25 mouse cellular contexts compared by ENCODE assay signal in the genomic region with DNA sequence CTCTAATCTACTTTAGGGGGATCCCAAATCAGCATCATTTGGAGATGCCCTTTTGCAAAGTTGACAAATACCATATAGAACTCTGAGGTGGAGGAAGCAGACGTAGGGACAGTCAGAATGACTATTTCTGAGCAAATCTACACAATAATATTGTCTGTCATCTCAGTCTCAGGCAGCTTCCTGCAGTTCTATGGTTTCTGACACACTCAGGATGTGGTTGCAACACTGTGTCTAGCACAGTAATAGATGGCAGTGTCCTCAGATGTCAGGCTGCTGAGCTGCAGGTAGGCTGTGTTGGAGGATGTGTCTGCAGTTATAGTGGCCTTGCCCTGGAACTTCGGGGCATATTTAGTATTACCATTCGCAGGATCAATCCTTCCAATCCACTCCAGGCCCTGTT.
A peak's percentile ranks its signal among the peaks of the same experiment; 100 is the strongest.
DNase-seq lines count a peak whose midpoint lies in the region; ATAC-seq and TF ChIP-seq lines count a peak whose summit lies in the region.
"Had no signal": no experiment of that assay in that cellular context is flagged by ENCODE, and none has a peak within 500 bp of the region (broad histone marks: within the 10 kb centered on the region; RNA-seq: fewer than 3 reads in every experiment).

No protein-coding gene starts in this region.

- WGBS in lung, postnatal 0 days = 52% methylated on average over 3 of the region's 3 CpGs
- WGBS in midbrain, embryonic 11.5 days = 74% methylated on average over 3 of the region's 3 CpGs

- H3K27ac ChIP-seq in lung, postnatal 0 days (ENCODE audit: low read length) = no peak overlapping the region
- H3K27ac ChIP-seq in midbrain, embryonic 11.5 days (ENCODE audit: low read depth, low read length) = no peak overlapping the region
- H3K27ac ChIP-seq: embryonic facial prominence, embryonic 12.5 days; forebrain, embryonic 13.5 days; gastrocnemius, adult 2 months; heart, embryonic 15.5 days; kidney, embryonic 15.5 days; limb, embryonic 13.5 days; liver, embryonic 12.5 days; stomach, embryonic 15.5 days had no signal

- no peak overlapping the region for H3K4me2 ChIP-seq in lung, postnatal 0 days (replicated peaks; ENCODE audit: low read depth, low read length)
- no peak overlapping the region for H3K4me2 ChIP-seq in midbrain, embryonic 11.5 days
- H3K4me2 ChIP-seq: embryonic facial prominence, embryonic 12.5 days; forebrain, embryonic 13.5 days; heart, embryonic 15.5 days; kidney, embryonic 15.5 days; limb, embryonic 13.5 days; liver, embryonic 12.5 days; stomach, embryonic 15.5 days had no signal

- H3K4me3 ChIP-seq in lung, postnatal 0 days (ENCODE audit: low read depth, low read length) = no peak overlapping the region
- H3K4me3 ChIP-seq in midbrain, embryonic 11.5 days (ENCODE audit: low read depth, low read length) = no peak overlapping the region
- H3K4me3 ChIP-seq: embryonic facial prominence, embryonic 12.5 days; forebrain, embryonic 13.5 days; gastrocnemius, adult 2 months; heart, embryonic 15.5 days; kidney, embryonic 15.5 days; limb, embryonic 13.5 days; liver, embryonic 12.5 days; stomach, embryonic 15.5 days had no signal

- no peak for TF ChIP-seq EP300 in lung, postnatal 0 days (IDR thresholded peaks at IDR 0.05)

- no peak for ATAC-seq in lung, postnatal 0 days
- ATAC-seq in activated CD4-positive, CD25-positive, alpha-beta regulatory T cell, adult 4 months = peak; percentile 90
- ATAC-seq in midbrain, embryonic 11.5 days (ENCODE audit: low FRiP score) = no peak
- ATAC-seq: forebrain, embryonic 13.5 days; hindbrain, embryonic 16.5 days; intestine, postnatal 0 days; liver, embryonic 12.5 days had no signal

- no peaks in the 10 kb centered on the region for H3K27me3 ChIP-seq in lung, postnatal 0 days (replicated peaks; ENCODE audit: insufficient read depth, low read length)
- no peaks in the 10 kb centered on the region for H3K27me3 ChIP-seq in midbrain, embryonic 11.5 days (ENCODE audit: control insufficient read depth, insufficient read depth, low read length)
- H3K27me3 ChIP-seq: embryonic facial prominence, embryonic 12.5 days; forebrain, embryonic 13.5 days; heart, embryonic 15.5 days; kidney, embryonic 15.5 days; limb, embryonic 13.5 days; liver, embryonic 12.5 days; stomach, embryonic 15.5 days had no signal

- H3K4me1 ChIP-seq in lung, postnatal 0 days (ENCODE audit: insufficient read depth, low read depth, low read length) = no peaks in the 10 kb centered on the region
- no peaks in the 10 kb centered on the region for H3K4me1 ChIP-seq in midbrain, embryonic 11.5 days (ENCODE audit: control insufficient read depth, insufficient read depth, low read length)
- H3K4me1 ChIP-seq: embryonic facial prominence, embryonic 12.5 days; forebrain, embryonic 13.5 days; heart, embryonic 15.5 days; kidney, embryonic 15.5 days; limb, embryonic 13.5 days; liver, embryonic 12.5 days; stomach, embryonic 15.5 days had no signal

- no peak overlapping the region for H3K9ac ChIP-seq in lung, postnatal 0 days (replicated peaks; ENCODE audit: low read depth)
- H3K9ac ChIP-seq in midbrain, embryonic 11.5 days (ENCODE audit: low read length) = no peak overlapping the region
- H3K9ac ChIP-seq: embryonic facial prominence, embryonic 12.5 days; forebrain, embryonic 13.5 days; heart, embryonic 15.5 days; kidney, embryonic 15.5 days; limb, embryonic 13.5 days; liver, embryonic 12.5 days; stomach, embryonic 15.5 days had no signal

- no peak for TF ChIP-seq CTCF in lung, postnatal 0 days (IDR thresholded peaks at IDR 0.05)

- peak; percentile 20 for DNase-seq in lung, postnatal 25 days (ENCODE audit: low spot score)
- no peak for DNase-seq in lung, postnatal 0 days (ENCODE audit: low spot score)
- DNase-seq in naive thymus-derived CD4-positive, alpha-beta T cell, adult 2 months (ENCODE audit: low read depth) = peak; percentile 43
- peak; percentile 60 for DNase-seq in thymus, postnatal 25 days
- no peak for DNase-seq in midbrain, embryonic 11.5 days (ENCODE audit: low spot score, missing footprints)
- no peak for DNase-seq in ovary, postnatal 36 days (ENCODE audit: low spot score)
- DNase-seq in cerebellum, adult 11 months = no peak
- DNase-seq: adrenal gland, postnatal 25 days; cerebellum, adult 9-10 months; gastrocnemius, adult 2 months; heart, postnatal 36 days; kidney, postnatal 4 days; layer of hippocampus, adult 9-11 months; lung, adult 2 months; lung, postnatal 4 days had no signal

- no peaks in the 10 kb centered on the region for H3K36me3 ChIP-seq in lung, postnatal 0 days (ENCODE audit: insufficient read depth, low read length)
- H3K36me3 ChIP-seq in midbrain, embryonic 11.5 days (ENCODE audit: control insufficient read depth, insufficient read depth, low read length) = no peaks in the 10 kb centered on the region
- H3K36me3 ChIP-seq: embryonic facial prominence, embryonic 12.5 days; heart, embryonic 15.5 days; kidney, embryonic 15.5 days; limb, embryonic 13.5 days; liver, embryonic 12.5 days; stomach, embryonic 15.5 days had no signal

- H3K9me3 ChIP-seq in lung, postnatal 0 days (ENCODE audit: low read length) = no peaks in the 10 kb centered on the region; the same call in 1 of the 2 replicates
- H3K9me3 ChIP-seq in midbrain, embryonic 11.5 days (ENCODE audit: control insufficient read depth, low read length) = no peaks in the 10 kb centered on the region; the same call in 1 of the 2 replicates
- H3K9me3 ChIP-seq: heart, embryonic 15.5 days; kidney, embryonic 15.5 days; liver, embryonic 12.5 days; stomach, embryonic 15.5 days had no signal

Comparison
In these comparisons a context has a peak if more than half of its experiments do, and no peak if none do; other contexts are left out.
1. DNase-seq: peak in lung, postnatal 25 days (single experiment), naive thymus-derived CD4-positive, alpha-beta T cell, adult 2 months (single experiment) and thymus, postnatal 25 days (single experiment); none in lung, postnatal 0 days (single experiment), midbrain, embryonic 11.5 days (single experiment), ovary, postnatal 36 days (single experiment) and cerebellum, adult 11 months (single experiment).